Mouse (Mus musculus) layer of hippocampus, postnatal 25 days (tissue): ENCODE data around the gene Nudt3. TPM values are rescaled to one million over a fixed set of nuclear protein-coding genes. Genes with fewer than 3 reads are reported as not detected.
"Not testable (repeated sequence)": the region's sequence is repeated elsewhere in the genome, so short reads cannot be mapped to it uniquely, and the experiment has no call there.

ENCODE experiments used
- DNase-seq, 2 experiments: peaks; one replicate each; pipeline ENCODE4 v3.0.0; 2022; ENCODE audit warnings: mixed read lengths in 2 of 2, low spot score in 1 of 2; ENCODE audit errors: extremely low spot score in 1 of 2
- total RNA-seq, 2 experiments: library from RNA; stranded (reverse); gene quantifications; 2 replicates each; pipeline ENCODE4 v1.2.3; 2021

Nudt3 gene
- total RNA-seq, 2 experiments from 2014 or later: 534 to 560 TPM

DNA sequence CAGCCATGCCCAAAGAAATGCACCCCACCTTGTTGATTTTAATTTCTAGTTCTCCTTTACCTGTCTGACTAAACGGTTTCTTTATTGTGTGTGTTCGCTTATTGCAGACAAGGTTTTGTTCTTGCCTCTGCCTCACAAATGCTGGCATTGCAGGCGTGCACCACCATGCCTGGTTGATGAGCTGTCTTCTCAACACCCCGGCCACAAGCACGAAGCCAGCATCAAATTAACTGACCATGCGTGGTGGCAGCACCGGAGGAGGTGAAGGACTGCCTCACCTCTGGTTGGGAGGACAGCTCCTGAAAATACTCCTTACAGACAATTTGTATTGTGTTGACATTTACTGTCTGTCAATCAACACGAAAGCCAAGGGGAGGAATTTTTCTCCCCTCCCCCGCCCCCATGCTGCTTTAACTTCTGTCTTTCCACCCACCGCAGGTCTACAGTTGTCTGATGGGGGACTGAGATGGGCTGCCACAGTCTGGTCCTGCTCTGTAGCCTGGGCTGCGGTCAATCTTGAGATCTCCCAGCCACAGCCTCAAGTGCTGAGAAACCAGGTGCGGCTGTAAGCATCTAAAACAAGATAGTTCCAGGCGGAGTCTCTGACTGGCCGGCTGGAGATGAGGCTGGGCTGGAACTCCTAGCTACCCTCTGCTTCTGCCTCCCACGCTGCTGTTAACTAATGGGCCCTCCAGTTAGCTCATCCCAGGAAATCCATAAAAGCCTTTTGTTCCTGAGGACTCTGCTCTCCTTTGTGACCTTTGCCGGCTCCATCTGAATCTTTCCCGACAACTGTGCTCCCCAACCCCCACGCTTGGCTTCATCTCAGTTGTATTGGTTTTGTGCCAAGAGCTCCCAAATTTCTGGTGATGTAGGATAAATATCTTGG, 13.1 kb upstream of the Nudt3 start, which contains the start of gene Rps10:
Gene Rps10, minus strand, starts transcription at position 538 of the 889 bp plus-strand sequence.
- DNase-seq: no peak

DNA sequence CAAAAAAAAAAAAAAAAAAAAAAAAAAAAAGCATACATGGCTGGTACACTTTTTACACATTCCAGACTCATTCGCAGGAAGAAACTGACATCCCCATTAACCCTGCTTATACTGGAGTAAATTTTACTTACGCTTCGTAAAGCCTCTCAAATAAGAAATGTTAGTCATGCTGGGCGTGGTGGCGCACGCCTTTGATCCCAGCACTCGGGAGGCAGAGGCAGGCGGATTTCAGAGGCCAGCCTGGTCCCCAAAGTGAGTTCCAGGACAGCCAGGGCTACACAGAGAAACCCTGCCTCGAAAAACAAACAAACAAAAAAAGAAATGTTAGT, 12.2 kb upstream of the Nudt3 start:
- not testable (repeated sequence) for DNase-seq

DNA sequence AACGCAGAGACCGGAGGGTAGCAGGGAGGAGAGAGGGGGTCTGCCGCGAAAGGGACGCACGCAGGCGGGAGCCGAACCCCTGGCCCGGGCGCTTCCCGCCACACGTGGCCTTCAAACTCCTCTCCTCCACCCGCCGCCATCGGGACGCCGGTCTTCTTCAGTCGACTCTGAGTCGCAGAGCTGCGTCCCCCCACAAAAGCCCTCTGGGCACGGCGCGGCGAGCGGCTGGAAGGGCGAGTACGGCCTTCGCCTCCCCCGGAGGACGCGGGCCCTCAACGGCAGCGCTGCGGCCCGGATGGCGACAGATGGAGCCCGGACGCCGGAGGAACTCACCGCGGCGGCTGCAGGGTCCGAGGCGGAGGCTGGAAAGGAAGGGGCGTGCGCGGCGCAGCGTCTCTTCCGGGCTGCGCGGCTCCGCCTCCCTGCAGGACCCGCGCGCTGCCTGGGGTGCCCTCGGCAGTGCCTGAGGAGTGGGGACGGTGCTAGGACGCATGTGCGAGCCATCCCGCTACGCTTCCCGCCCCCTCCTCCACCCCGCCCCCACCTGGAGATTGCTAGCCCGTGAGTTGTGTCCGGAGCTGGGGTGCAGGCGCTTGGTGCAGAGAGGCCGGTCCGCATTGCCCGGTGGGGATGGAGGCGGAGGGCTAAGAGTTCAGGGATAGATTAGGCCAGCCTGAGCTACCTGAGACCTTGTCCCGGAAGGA, 11.7 kb upstream of the Nudt3 start, which contains the start of gene RPS10-NUDT3:
Gene RPS10-NUDT3, minus strand, starts transcription at position 352 of the 704 bp plus-strand sequence.
- DNase-seq: peak; percentile 73 to 84

DNA sequence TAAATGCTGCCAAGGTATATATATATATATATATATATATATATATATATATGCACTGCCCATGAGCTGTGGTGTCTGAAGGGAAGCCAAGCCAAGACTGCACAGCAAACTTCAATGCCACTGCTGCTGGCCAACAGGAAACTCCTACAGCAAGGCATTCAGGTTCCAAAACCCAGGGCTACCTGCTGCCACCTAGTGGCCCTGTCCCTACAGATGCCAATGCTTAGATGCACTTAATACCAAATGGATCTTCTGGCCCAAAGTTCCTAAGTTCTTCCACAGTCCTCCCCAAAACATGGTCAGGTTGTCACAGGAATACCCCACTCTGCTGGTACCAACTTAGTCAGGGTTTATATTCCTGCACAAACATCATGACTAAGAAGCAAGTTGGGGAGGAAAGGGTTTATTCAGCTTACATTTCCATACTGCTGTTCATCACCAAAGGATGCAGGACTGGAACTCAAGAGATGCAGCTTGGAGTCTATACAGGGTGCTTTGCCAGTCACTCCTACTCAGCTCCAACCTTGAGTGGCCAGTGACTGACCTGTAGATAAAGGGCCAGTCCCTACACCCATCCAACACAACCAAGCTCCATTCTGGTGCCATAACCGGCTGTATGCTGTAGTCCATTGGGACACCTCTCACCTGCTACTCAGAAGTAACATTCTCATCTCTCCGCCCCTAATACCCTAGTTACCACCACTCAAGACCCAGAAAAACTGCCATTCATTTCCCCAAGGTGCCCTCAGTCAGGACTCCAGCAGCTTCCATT, 6.1 kb upstream of the Nudt3 start:
- DNase-seq: peak; percentile 62 to 89

DNA sequence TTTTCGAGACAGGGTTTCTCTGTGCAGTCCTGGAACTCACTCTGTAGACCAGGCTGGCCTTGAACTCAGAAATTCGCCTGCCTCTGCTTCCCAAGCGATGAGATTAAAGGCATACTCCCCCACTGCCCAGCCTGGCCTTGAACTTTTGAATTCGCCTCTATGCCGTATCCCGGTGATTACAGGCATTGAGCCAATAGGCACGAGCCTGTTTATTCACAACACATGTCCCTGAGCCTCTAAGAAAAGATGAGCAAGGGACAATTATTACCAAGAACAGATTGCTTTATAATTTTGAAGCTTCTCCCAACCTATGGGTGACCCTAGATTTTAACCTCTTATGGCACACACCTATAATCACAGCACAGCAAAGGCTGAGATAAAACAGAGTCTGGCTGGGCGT, 5.1 kb upstream of the Nudt3 start:
- DNase-seq: no peak

DNA sequence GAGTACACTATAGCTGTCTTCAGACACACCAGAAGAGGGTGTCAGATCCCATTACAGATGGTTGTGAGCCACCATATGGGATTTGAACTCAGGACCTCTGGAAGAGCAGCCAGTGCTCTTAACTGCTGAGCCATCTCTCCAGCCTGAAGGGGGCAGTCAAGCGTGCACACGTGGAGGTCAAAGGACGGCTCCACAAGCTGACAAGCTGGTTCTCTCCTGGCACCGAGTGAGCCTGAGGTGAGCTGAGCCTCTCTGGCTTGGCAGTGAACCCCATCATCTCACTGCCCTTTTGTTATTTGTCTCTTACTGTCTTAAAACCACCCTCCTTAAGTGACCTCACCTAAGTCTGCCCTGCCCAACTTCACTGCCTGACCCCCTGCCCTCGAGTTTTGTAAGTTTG, 4.2 kb upstream of the Nudt3 start:
- no peak for DNase-seq

DNA sequence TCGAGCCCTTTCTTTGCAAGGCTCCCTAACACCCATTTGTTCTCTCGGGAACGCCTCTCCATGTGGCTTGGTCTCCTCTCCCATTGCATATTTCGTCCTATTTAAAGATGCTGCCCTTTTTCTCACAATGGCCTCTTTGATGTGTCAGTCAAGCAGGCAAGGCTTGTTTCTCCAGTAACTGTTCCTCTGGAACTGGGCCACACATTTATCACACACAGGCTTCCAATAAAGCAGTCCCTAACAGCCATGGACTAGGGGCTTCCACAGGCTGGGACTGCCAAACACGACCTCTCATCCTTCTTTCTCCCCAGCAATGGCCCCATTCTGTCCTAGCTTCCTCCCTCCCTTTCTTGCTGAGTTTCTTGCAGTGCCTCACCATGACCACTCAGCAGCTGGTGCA, 3.4 kb upstream of the Nudt3 start:
- DNase-seq: no peak

DNA sequence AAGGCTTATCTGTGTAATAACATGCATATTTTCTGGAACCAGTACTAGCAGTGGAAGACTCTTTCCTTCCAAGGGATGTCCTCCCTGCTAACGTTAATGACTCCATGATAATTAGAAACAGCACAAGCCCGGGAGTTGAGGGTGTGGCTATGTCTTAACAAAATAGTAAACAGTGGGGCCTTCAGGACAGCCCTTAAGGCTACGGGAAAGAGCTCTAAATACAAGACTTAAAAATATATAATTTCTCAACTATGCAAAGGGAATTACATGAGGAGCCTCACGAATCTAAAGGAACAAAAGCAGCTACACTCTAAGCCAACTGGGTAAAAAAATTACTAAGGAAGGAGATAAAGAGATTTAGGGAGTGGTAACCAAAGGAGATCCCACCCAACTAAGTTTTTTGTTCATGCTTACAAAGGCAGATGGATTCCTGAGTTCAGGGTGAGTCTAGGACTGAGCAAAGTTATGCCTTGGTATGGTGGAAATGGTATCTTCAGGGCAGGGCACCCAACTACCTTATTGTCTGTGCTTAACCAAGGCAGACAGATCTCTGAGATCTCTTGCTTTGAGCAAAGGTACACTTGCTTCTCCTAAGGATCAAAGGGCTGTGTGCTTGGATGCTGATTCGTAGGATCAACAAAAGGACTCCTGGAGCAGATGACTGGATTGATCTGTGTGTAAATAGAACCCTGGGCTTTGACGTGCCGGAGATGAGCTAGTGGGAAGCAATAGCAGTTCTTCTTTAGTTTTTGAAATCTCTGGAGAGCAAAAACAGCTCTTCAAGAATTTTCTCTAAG, 2.4 kb upstream of the Nudt3 start:
- no peak for DNase-seq

DNA sequence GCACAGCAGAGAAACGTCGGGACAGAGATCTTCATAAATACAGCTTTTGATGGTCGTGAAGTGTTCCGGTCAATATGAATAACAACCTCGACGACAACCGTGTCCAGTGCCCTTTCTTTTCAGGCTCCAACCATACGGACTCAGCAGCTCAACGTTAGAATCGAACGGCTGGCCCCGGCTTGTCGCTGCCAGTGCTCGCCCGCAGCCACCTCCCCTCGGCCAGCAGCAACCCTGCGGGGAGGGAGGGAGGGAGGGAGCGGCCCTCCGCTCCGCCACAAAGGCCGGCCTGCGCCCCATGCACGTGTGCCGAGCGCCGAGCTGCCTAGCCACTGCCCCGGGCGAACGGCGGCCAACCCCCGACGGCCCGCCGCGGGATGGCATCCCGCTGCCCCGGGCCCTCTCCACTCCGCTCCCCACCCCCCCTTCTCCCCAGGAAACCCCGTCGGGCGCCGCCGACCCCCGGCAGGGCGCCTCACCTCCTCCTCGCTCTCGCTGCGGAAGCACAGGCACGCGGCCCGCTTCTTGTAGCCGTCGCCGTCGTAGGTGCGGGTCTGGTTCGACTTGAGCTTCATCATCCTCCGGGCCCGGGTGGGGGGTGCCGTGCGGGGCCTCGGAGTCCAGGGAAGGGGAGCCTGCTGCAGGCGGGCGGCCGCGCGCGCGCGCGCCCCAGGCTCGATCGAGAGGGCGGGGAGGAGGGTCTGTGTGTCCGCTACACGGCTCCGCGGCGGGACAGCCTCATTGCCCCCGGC, 510 bp downstream of the Nudt3 start:
- DNase-seq: peak in 1 of 2 experiments; percentile 42

DNA sequence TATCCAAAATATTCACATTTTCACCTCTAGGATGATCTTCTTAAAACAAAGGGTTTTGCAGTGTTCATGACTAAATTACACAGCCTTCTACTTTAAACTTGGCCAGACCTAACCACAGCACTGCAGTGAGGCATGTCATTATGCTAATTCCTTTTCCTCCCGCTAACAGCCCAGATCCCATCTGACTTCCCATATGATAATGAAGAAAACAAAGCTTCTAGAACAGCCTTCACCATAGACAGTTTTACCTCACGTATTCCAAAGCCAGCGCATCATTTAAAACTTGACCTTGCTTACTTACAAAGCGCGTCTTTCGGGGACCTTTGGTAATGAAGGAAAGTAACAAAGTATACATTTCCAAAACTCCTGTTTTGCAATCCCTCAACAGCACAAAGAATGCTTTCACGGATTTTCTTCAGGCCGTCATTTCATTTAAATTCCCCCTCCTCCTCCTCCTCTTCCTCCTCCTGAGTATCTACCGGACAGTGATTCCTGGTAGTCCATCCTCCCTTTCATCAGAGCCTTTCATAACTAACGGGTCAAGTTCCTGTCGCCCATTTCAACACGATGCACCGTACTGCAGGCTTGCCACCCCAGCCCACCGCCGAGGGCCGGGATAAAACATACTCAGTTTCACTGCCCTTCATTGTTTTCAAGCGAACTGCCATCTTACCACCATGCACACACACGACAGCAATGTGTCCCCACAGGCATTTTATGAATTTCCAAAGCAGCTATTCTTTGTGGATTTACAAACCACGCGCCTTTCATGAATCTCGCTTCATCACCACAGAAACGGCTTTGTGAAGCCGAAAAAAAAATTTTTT, 1.4 kb downstream of the Nudt3 start:
- no peak for DNase-seq

DNA sequence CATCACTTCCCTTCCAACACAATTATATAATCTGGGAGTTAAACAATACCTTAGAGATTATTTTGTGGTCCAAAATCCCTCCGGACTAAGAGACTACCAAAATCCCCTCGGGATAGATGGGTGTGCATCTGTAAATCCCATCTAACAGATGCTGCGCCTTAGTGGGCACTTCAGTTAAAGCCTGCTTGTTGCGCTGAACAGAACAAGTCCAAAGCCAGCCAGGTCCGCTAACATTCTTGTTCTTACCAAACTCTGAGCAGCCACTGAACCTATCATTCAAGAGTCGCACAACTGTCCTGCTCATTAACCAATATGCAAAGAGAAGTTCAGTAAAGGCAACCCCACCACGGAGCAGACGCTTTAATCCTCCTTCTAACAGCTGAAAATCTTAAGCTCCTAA, 2.1 kb downstream of the Nudt3 start:
- no peak for DNase-seq

DNA sequence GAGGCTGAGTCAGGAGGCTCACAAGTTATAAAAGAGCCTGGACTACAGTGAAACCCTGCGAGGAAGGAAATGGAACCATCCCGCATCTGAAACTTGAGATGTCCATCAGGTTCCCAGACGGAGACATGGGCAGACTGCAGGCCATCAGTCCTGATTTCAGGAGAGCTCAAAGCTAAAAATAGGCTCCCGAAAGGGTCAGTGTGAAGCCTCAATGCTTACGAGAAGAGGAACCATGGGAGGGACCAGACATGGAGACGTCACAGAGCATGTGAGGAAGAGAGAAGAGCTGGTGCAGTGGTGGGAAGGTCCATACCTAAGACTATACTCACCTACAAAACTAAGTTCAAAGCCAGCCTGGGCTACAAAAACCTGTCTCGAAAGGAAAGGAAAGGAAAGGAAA, 7.9 kb downstream of the Nudt3 start:
- DNase-seq: no peak

DNA sequence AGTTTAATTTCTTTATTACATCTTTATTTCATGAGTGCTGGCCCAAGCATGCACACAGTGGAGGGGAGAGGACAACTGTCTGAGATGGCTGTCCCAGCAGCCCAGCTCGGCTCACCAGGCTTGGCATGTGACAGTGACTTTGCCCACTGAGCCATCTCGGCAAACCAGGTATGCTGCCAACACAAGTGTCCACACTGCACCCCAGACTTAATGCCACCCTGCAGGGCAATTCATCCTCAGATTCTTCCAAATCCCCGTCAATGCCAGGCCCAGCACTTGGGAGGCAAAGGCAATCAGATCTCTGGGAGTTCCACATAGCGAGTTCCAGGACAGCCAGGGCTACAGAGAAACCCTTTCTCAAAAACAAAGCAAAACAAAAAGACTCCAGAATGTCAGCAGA, 10.3 kb downstream of the Nudt3 start:
- DNase-seq: no peak

DNA sequence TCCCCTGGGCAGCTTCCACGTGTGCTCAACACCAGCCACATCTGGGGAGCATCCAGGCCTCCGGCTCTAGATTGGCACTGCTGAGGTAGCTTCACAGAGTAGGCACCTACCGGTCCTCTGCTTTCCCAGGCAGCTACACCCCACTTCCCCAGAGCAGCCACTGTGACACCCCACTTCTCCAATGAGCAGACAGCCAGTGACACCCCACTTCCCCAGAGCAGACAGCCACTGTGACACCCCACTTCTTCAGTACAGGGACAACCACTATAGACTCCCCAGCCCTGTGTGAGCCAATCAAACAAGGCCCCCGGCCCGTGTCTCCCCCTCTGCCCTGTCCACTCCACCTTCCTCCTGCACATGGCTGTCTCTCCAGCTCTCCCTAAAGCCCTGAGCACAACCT, 11.3 kb downstream of the Nudt3 start:
- DNase-seq: no peak

DNA sequence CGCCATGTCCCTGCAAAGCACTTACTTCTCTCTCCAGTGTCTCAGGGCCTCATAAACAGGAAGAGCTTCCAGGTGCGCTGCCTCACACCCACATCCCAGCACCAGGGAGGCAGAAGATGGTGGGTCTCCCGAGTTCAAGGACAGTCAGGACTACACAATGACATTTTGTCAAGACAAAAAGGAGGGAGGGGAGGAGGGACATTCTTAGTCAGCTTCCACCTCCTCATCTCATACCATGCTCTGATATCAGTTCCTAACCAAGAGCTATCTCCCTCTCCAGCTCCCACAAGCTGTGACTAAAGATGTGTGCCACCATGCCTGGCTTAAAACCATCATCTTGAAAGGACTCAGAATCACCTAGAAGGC, 11.8 kb downstream of the Nudt3 start:
- no peak for DNase-seq

DNA sequence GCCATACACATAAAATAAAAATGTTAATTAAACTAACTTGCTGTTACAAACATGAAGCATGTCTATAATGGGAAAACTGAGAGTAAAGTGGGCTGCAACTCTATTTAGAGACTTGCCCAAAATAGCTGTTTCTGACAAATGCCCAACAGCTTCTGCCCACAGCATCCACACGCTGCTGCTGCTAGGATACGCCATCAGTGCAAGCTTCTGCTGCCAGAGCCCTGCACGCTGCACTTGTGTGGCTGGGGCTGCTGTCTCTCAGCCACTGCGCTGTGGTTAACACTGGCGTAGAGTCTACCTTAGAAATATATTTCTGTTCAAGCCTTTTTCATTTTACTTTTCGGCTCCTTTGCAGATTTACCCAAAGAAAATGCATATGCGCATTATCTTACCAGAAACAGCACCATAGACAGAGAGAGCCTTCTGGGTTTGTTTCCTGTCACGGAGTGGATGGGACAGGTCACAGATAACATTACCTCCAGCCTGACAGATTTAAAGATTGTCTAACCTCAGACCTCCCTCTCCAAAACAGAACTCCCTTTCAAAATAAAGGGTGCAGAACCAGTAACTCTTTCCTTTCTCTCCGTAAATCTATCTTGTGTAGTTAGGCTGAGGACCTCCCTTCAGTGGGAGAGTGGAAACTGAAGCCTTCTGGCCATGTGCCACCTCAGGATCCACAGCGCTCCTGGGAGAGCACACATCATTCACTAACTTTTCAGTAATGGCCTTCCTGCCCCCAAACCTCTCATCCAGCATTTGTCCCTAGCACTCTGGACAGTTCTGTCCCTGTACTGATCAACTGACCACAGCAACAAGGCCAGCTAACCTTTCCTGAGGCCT, 12.4 kb downstream of the Nudt3 start:
- peak in 1 of 2 experiments; percentile 51 for DNase-seq

DNA sequence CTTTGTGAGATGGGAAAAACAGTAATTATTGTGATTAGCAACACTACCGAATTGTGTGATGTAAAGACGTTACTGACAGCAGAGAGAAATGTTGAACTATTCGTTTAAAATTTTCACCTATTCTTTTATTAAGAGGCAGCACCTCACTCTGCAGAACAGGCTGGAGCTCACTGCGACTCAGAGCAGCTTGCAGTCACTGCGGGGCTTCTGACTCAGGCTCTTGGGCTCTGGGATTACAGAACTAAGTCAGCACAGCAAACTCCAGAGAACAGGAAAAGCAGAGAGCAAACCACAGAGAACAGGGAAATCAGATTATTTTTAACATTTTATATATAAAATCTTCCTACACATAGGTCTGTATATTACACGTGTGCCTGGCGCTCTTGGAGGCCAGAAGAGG, 13.7 kb downstream of the Nudt3 start:
- no peak for DNase-seq
